Mouse (Mus musculus) lung, embryonic 14.5 days (tissue): ENCODE data around the gene Ppif. TPM values are rescaled to one million over a fixed set of nuclear protein-coding genes. Genes with fewer than 3 reads are reported as not detected.

Experiments used
- ATAC-seq: fragments of 200-750 bp; cut with Nextera tagmentation; 2 replicates; pipeline ENCODE4 v1.8.0; 2017; ENCODE audit warnings: mild to moderate bottlenecking, moderate TSS enrichment, moderate library complexity; ENCODE audit not compliant: insufficient read depth
- DNase-seq: peaks from one replicate; pipeline ENCODE4 v3.0.0-alpha.2; 2015
- H3K27ac ChIP-seq: fragments of 300-500 bp; sonication (generic); 2 replicates; pipeline ENCODE4 v1.5.1; 2014; ENCODE audit warnings: low read depth, mild to moderate bottlenecking, moderate library complexity
- H3K27me3 ChIP-seq: fragments of 300-500 bp; sonication (generic); 2 replicates; pipeline ENCODE4 v1.6.1; 2014; ENCODE audit warnings: low read length, control low read depth; ENCODE audit not compliant: insufficient read depth
- H3K36me3 ChIP-seq: fragments of 300-500 bp; sonication (generic); 2 replicates; pipeline ENCODE4 v1.6.1; 2014; ENCODE audit warnings: control low read depth; ENCODE audit not compliant: insufficient read depth
- H3K4me1 ChIP-seq: fragments of 300-500 bp; sonication (generic); 2 replicates; pipeline ENCODE4 v1.6.1; 2014; ENCODE audit warnings: antibody characterized with exemption, control low read depth; ENCODE audit not compliant: insufficient read depth
- H3K4me2 ChIP-seq: fragments of 300-500 bp; sonication (generic); 2 replicates; pipeline ENCODE4 v1.6.1; 2014; ENCODE audit warnings: mild to moderate bottlenecking
- H3K4me3 ChIP-seq: fragments of 300-500 bp; sonication (generic); 2 replicates; pipeline ENCODE4 v1.5.1; 2014; ENCODE audit warnings: low read depth, low read length
- H3K9ac ChIP-seq: fragments of 300-500 bp; sonication (generic); 2 replicates; pipeline ENCODE4 v1.6.1; 2014
- H3K9me3 ChIP-seq: fragments of 300-500 bp; sonication (generic); 2 replicates; pipeline ENCODE4 v1.6.1; 2016; ENCODE audit warnings: low read depth, low read length, control low read depth
- CTCF ChIP-seq: IDR thresholded peaks from 2 replicates; pipeline ENCODE4 v1.5.1; 2016; ENCODE audit warnings: antibody characterized with exemption, low read depth
- WGBS: fragments of 180-500 bp; shearing (Covaris S2); extraction: QIAGEN DNeasy Blood & Tissue Kit; methylation state at CpG from one replicate; pipeline ENCODE4 v1.1.7; 2014; 5-methylcytosine and 5-hydroxymethylcytosine counted together
- polyA plus RNA-seq: library from polyadenylated mRNA; unstranded; fragments of >200 nt; fragmentation: Nextera tagmentation; extraction: Ambion mirVana; gene quantifications from 2 replicates; pipeline ENCODE4 v1.2.1, GENCODE M21; 2014

The Ppif gene
- polyA plus RNA-seq: 29.2 and 30.4 TPM in 2 replicates

DNA sequence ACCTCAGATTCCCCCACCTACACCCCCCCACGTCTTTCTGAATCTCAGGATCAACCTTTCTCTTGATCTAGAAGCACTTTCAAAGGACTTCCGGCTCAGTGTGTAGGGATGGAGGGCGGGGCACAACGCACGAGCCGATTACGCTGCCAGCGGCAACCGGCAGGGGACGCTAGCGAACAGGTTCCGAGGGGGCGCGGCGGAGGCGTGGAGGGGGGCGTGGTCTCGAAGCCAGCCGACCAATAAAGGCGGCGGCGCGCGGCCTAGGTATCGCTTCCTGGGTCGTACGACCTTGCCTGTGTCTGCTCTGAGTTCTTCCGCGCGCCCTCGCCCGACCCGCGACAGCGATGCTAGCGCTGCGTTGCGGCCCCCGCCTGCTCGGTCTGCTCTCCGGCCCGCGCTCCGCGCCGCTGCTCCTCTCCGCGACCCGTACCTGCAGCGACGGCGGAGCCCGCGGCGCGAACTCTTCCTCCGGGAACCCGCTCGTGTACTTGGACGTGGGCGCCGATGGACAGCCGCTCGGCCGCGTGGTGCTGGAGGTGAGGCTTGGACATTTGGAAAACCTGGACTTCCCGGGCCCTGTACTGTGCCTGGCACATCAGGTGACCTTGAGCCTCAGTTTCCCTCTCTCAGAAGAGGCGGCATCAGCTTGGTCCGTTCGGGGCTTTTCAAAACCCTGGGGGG lies at the start of gene Ppif:
Gene Ppif, plus strand, starts transcription at position 267 of the 681 bp plus-strand sequence.
- Histone ChIP-seq H3K27ac (peak within 1 kb of the TSS; percentile 61; the same call in 1 of the 2 replicates), H3K36me3 (peaks cover 34% of the 10 kb centered on the region), H3K4me1 (peaks cover 9% of the 10 kb centered on the region), H3K4me2 (peak within 1 kb of the TSS; percentile 77), H3K9ac (peak within 1 kb of the TSS; percentile 80), H3K27me3 (no peaks in the 10 kb centered on the region), H3K4me3 (peak within 1 kb of the TSS; percentile 75), H3K9me3 (no peaks in the 10 kb centered on the region)
- WGBS: under 1% methylated on average over 70 of the region's 70 CpGs
- TF ChIP-seq CTCF: peak; percentile 99
- DNase-seq: peak; percentile 98
- peak; percentile 93 for ATAC-seq

- H3K27me3 ChIP-seq: no peaks in the 10 kb centered on the region
- H3K36me3 ChIP-seq: peaks cover 81% of the 10 kb centered on the region
- H3K4me3 ChIP-seq: no peak overlapping the region
- no peaks in the 10 kb centered on the region for H3K9me3 ChIP-seq
- ATAC-seq: no peak
- no peak overlapping the region for H3K4me2 ChIP-seq
- TF ChIP-seq CTCF: no peak
- 90% methylated on average over 9 of the region's 9 CpGs for WGBS
- no peak overlapping the region for H3K27ac ChIP-seq
- no peaks in the 10 kb centered on the region for H3K4me1 ChIP-seq
- DNase-seq: no peak
- H3K9ac ChIP-seq: no peak overlapping the region
These were observed 48.2 kb upstream of the Ppif start for GRCm38 (mm10) chr14:25645717-25646116.

DNA sequence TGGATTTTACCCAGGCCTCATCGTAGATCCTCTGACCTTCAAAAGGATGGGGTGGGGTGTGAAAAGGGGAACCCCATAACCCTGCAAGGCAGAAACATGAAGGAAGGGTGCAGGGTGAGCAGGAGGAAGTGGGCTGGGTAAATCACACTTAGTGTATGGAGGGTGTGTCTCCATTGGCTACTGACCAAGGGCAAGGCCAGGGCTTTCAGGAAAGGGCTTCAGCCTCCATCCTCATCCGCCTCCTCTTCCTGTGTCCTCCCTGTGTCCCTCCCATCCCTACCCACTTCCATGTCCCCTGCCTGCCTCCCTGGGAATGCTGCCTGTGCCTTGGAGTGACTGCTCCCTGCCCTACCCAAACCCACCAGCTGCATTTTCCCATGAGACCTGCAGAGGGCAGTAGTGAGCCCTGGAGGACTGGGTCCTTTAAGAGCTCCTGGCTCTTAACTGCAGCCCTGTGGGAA lies 47.8 kb upstream of the Ppif start:
- H3K27me3 ChIP-seq: no peaks in the 10 kb centered on the region
- peak; percentile 94 for TF ChIP-seq CTCF
- H3K4me1 ChIP-seq: no peaks in the 10 kb centered on the region
- H3K4me3 ChIP-seq: no peak overlapping the region
- no peaks in the 10 kb centered on the region for H3K9me3 ChIP-seq
- 0 out of 2 replicates have a peak, but pooled peaks have one; percentile 33 for ATAC-seq
- 72% methylated on average over 2 of the region's 2 CpGs for WGBS
- H3K9ac ChIP-seq: no peak overlapping the region
- DNase-seq: peak; percentile 89
- H3K4me2 ChIP-seq: no peak overlapping the region
- H3K27ac ChIP-seq: no peak overlapping the region
- peaks cover 86% of the 10 kb centered on the region for H3K36me3 ChIP-seq

DNA sequence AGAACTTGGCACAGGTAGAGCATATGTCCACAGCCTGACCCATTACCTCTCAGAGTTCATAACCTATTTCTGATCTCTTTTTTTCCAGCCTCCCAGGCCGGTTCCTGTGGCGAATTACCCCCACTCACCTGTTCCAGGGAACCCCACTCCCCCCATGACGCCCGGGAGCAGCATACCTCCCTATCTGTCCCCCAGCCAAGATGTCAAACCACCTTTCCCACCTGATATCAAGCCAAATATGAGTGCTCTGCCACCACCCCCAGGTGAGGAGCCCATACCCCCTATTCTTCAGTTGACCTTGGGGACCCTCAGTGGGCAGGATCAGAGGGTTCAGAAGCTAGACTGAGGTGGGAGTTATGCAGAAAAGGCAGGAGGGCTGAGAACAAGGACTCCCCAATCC lies 42.8 kb upstream of the Ppif start:
- no peak overlapping the region for H3K4me3 ChIP-seq
- H3K9ac ChIP-seq: no peak overlapping the region
- no peak overlapping the region for H3K27ac ChIP-seq
- no peak for TF ChIP-seq CTCF
- DNase-seq (no peak), ATAC-seq (no peak)
- H3K9me3 ChIP-seq: no peaks in the 10 kb centered on the region
- H3K36me3 ChIP-seq: peaks cover 98% of the 10 kb centered on the region
- 89% methylated on average over 4 of the region's 4 CpGs for WGBS
- H3K27me3 ChIP-seq: no peaks in the 10 kb centered on the region
- no peaks in the 10 kb centered on the region for H3K4me1 ChIP-seq
- no peak overlapping the region for H3K4me2 ChIP-seq

DNA sequence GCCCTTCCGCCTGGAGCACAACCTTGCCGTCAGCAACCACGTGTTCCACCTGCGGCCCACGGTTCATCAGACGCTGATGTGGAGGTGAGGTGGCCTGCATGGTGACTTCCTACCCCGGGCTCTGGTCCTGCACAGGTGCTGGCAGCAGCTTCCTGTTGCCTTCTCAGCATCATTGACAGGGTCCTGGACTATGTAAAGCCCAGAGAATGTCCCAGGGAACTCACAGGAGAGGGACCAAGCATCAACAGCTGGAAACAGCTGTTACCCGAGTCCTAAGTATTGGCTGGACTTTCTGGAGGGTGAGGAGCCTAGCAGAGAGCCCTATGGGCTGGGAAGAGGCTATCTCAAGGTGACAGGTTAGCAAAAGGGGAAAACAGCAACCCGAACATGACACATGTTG lies 42.0 kb upstream of the Ppif start:
- TF ChIP-seq CTCF: no peak
- H3K9ac ChIP-seq: no peak overlapping the region
- H3K36me3 ChIP-seq: peaks cover 99% of the 10 kb centered on the region
- no peaks in the 10 kb centered on the region for H3K4me1 ChIP-seq
- no peaks in the 10 kb centered on the region for H3K27me3 ChIP-seq
- H3K9me3 ChIP-seq: no peaks in the 10 kb centered on the region
- no peak for DNase-seq
- WGBS: 84% methylated on average over 9 of the region's 9 CpGs
- no peak overlapping the region for H3K4me3 ChIP-seq
- no peak overlapping the region for H3K4me2 ChIP-seq
- ATAC-seq: no peak
- no peak overlapping the region for H3K27ac ChIP-seq

DNA sequence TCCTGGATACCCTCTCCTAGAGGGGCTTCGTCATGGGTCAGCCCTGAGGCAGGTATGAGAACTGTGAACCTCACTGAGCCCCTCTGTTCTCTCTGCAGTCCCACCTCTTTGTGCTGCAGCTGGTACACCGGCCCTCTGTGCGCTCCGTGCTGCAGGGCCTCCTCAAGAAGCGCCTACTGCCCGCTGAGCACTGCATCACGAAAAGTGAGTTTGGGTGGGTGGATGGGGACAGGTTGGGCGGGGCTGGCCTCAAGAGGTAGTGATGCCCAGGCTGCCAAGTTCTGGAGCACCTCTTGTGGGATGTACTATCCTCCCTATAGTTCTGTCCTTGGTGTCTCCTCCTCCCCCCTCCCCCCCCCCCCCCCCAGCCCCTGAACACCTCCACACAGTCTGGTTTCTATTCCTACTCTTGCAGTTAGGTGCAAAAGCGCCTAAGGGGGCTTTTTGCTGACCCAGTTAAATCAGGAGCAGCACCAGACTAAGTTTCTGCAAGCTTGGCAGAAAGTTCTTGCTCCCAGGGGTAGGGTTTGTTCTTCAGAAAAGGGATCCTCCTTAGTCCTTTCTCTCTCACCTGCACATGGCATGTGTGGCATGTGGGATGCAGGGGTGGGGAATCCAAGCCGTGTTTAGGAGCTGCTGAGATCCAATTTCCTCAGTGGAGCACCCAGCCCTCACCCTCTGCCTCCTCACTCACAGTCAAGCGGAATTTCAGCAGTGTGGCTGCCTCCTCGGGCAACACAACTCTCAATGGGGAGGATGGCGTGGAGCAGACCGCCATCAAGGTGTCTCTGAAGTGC lies 39.4 kb upstream of the Ppif start:
- WGBS: 83% methylated on average over 14 of the region's 14 CpGs
- no peak for ATAC-seq
- peaks cover 99% of the 10 kb centered on the region for H3K36me3 ChIP-seq

DNA sequence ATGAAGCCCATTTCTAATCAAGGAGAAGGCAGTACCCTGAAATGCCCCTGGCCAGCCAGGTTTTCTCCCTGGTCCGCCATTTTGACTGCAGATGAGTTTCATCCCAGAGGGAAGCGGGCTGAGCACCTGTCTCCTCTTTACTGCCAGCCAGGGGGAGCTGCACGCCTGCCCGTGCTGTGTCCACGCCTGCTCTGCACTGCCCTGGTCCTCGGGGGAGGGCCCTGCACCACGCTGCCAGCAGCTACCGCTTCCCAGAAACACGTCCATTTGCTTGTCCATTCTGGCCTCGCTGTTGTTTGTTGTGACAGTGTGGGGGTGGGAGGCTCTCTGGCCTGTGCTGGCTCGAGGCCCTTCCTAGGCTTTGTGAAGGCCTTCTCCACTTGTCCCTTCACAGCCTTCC lies 33.3 kb upstream of the Ppif start:
- Histone ChIP-seq H3K4me1 (no peaks in the 10 kb centered on the region), H3K4me3 (no peak overlapping the region), H3K27ac (no peak overlapping the region), H3K9ac (no peak overlapping the region), H3K27me3 (no peaks in the 10 kb centered on the region), H3K36me3 (peaks cover 97% of the 10 kb centered on the region), H3K4me2 (no peak overlapping the region), H3K9me3 (no peaks in the 10 kb centered on the region)
- ATAC-seq: peak; percentile 26; the same call in 1 of the 2 replicates
- 44% methylated on average over 11 of the region's 11 CpGs for WGBS
- DNase-seq: peak; percentile 14
- peak; percentile 48 for TF ChIP-seq CTCF

More for the DNA sequence above, 39.4 kb upstream of the Ppif start:
- H3K27ac ChIP-seq: no peak overlapping the region
- no peaks in the 10 kb centered on the region for H3K9me3 ChIP-seq
- no peaks in the 10 kb centered on the region for H3K27me3 ChIP-seq
- DNase-seq: no peak
- no peak overlapping the region for H3K4me2 ChIP-seq
- H3K9ac ChIP-seq: no peak overlapping the region
- H3K4me1 ChIP-seq: no peaks in the 10 kb centered on the region
- no peak overlapping the region for H3K4me3 ChIP-seq
- no peak for TF ChIP-seq CTCF
